Mouse (Mus musculus) layer of hippocampus, postnatal 25 days (tissue): ENCODE data around the gene Hk1. TPM values are rescaled to one million over a fixed set of nuclear protein-coding genes. Genes with fewer than 3 reads are reported as not detected.

ENCODE experiments used
- DNase-seq, 2 experiments: peaks; one replicate each; pipeline ENCODE4 v3.0.0; 2022; ENCODE audit warnings: mixed read lengths in 2 of 2, low spot score in 1 of 2; ENCODE audit errors: extremely low spot score in 1 of 2
- total RNA-seq, 2 experiments: library from RNA; stranded (reverse); gene quantifications; 2 replicates each; pipeline ENCODE4 v1.2.3; 2021

Gene Hk1
- total RNA-seq, 2 experiments from 2014 or later, result 297 to 303 TPM

DNA sequence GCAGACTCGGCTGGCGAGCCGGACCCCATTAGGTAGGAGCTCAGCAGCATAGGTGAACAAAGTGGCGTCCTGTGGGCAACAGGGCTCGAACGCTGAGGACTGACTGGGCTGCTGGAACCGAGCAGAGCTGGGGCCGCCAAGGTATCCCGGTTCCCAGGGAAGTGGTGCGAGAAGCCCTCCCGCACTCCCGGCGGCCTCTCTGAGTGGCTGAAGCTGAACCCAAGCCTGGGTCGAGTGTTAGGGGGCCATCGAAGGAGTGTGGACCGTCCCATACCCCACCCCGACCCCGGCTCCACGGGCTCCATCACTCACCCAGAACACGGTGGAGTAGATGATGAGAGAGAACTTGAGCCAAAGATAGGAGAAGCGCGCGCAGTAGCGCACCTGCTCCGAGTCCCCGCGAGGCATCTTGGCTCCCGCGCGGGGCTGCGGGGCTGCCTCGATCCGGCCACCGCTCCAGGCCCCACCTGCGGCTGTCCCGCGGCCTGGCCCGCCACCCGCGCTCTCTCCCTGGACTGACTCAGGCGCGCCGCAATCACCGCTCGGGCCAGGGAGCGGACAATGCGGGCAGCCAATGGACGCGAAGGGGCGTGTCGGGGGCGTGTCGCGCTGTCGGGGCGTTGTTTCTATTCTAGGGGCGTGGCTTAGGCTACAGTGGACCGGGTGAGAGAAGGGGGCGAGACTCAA, 148.9 kb downstream of the Hk1 start, which contains the start of gene Tspan15:
Gene Tspan15, minus strand, starts transcription at position 544 of the 687 bp plus-strand sequence.
- DNase-seq, result peak; percentile 74 to 75

DNA sequence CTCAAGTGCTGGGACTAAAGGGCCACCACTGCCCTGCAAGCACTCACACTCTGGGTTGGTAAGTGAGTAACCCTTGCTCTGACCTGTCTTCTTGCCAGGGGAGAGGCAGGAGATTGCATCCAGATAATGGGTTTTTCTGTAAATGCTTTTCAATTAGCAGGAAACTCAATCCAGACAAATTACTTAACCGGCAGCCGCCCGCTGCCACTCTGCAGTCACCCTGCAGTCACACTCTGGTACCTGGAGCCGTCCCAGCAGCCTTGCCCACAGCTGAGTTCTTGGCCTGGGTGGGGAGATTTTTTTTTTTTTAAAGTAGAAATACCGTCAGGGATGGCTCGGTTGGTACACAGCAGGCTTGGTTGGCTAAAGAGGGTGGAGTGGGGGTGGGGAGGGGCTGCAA, 151.6 kb downstream of the Hk1 start:
- DNase-seq, result no peak

DNA sequence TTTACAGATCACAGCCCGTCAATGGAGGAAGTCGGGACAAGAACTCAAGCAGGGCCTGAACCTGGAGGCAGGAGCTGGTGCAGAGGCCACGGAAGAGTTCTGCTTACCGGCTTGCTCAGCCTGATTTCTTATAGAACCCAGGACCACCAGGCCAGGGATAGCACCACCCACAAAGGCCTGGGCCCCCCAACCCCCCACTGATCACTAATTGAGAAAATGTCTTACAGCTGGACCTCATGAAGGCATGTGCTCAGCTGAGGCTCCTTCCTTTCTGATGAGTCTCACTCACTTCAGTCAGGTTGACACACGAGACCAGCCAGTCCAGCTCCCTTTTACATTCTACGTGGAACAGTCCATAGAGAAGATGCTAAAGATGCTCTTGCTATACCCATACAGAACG, 153.9 kb downstream of the Hk1 start:
- no peak for DNase-seq

DNA sequence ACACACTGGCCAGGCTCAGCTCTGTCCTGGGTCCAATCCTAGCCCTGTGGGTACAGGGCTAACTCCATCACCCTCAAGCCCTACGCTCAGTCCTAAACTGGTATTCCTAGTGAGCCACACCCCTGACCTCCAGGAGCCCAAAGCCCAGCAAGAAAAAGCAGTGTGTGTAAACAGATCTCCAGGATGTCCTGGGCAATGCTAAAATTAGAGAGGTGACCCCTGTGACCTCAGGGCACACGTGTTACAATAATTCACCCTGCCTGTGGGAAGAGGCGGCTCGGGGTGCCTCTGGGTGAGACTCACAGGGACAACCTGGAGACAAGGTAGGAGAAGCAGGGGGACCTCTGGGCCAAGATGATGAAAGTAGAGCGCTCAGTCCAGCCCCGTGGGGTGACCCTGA, 155.5 kb downstream of the Hk1 start:
- DNase-seq, result no peak

DNA sequence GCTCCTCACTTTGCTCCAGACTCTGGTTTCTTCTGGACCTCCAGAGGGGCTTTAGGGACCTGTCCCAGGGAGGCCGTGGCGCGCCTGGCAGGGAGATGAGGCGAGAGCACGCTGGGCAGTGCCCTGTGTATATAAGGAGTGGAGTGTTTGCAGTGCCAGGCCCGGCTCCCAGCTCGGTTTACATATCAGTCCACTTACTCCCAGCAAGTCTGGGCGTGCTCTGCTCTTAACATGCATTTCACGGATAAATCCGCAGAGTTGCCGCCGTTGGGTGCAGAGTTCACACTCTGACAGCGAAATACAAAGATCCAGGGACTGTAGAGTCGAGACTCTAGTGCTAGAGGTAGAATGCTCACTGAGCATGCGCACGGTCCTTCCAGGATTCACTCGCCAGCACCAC, 156.9 kb downstream of the Hk1 start:
- DNase-seq, result no peak

DNA sequence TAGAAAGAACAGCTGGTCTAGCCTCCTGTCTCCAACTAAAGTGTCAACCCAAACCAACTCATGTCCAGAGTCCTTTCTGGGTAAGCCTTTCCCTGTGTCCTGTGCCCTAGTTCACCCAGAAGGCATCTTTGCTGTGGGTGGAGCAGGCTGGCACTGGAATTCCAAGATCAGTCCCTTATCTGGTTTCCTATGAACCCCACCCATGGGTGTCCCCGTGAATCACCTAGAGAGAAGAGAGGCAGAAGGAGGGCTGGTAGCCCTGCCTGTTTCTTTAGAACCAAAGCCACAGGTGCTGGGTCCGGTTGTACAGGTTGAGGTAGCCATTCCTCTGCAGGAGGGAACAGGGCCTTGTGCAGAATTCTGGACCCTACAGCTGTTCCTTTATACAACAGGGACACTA, 158.1 kb downstream of the Hk1 start:
- no peak for DNase-seq

DNA sequence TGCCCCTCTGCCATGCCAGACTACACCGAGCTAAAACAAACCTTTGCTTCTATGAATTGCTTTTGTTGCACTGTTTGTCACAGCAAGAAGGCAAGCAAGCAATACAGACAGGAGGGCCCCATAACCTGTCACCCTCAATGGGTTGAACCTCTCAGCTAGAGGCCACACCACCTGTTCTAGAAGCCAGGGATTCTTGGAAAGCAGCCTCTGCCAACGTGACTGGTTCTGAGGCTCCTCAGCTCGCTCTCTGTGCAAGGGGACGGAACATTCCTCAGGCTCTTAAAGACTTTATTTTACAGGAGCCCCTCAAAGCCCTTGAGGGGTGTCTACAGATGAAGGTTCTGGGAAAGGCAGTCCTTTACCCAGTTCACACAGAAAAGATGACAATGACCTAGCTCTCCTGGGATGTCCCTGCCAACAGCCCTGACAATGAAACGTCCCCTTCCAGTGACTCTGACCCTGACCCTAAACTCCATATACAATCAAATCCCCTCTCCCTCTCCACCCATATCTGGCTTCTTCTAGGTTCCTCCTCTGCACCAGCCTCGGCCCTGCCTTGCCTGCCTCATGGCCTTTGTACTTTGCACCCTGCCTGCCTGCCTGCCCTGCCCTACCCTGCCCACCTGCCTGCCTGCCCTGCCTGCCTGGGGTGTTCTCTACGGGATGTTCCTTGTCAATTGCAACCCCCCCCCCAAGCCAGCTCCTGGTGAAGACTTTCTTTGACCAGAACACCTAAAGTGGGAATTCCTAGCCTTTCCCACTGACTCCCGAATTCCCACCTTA, 158.8 kb downstream of the Hk1 start:
- no peak for DNase-seq

Other genes starting within 250 kb of the Hk1 start
- not detected for gene Neurog3, start 246.8 kb downstream of the Hk1 start, total RNA-seq
- 10 to 100 TPM; 37.1 to 40.6 TPM for gene Fam241b, start 236.0 kb downstream of the Hk1 start, total RNA-seq
- gene Tspan15, start 148.7 kb downstream of the Hk1 start, total RNA-seq, result 10 to 100 TPM; 20.7 to 21.3 TPM
- gene Tacr2, start 127.5 kb downstream of the Hk1 start, total RNA-seq, result under 1 TPM in 1 of 2 experiments, not detected in 1; 0.20 TPM
- 1 to 10 TPM; 2.3 to 3.8 TPM for gene Hkdc1, start 42.6 kb upstream of the Hk1 start, total RNA-seq
- 1 to 10 TPM; 1.2 to 2.0 TPM for gene 4930507D05Rik, start 69.6 kb upstream of the Hk1 start, total RNA-seq
- gene Supv3l1, start 69.8 kb upstream of the Hk1 start, total RNA-seq, result 10 to 100 TPM; 23.6 to 24.7 TPM
- 10 to 100 TPM; 41.0 to 45.9 TPM for gene Vps26a, start 106.9 kb upstream of the Hk1 start, total RNA-seq
- 1 to 10 TPM; 7.9 TPM for gene Srgn, start 147.5 kb upstream of the Hk1 start, total RNA-seq
- 100 to 1,000 TPM; 212 to 215 TPM for gene Kif1bp, start 198.5 kb upstream of the Hk1 start, total RNA-seq
- gene Ddx21, start 222.4 kb upstream of the Hk1 start, total RNA-seq, result 10 to 100 TPM; 20.4 to 25.3 TPM